Mouse (Mus musculus) midbrain, embryonic 10.5 days (tissue): ENCODE results near the gene Mgll. TPM values are rescaled to one million over a fixed set of nuclear protein-coding genes. Genes with fewer than 3 reads are reported as not detected.

Experiments
- DNase-seq: peaks from one replicate; pipeline ENCODE4 v3.0.0-alpha.2; 2017; ENCODE audit warnings: low spot score
- H3K27ac ChIP-seq: fragments of 300-500 bp; sonication (generic); replicated peaks from 2 replicates; pipeline ENCODE4 v1.5.1; 2016; ENCODE audit warnings: mild to moderate bottlenecking
- H3K27me3 ChIP-seq: fragments of 300-500 bp; sonication (generic); 2 replicates; pipeline ENCODE4 v1.6.1; 2016; ENCODE audit warnings: low read depth, mild to moderate bottlenecking; ENCODE audit not compliant: poor library complexity, severe bottlenecking
- H3K36me3 ChIP-seq: fragments of 300-500 bp; sonication (generic); 2 replicates; pipeline ENCODE4 v1.6.1; 2016; ENCODE audit warnings: mild to moderate bottlenecking, moderate library complexity
- H3K4me1 ChIP-seq: fragments of 300-500 bp; sonication (generic); 2 replicates; pipeline ENCODE4 v1.6.1; 2016
- H3K4me3 ChIP-seq: fragments of 300-500 bp; sonication (generic); 2 replicates; pipeline ENCODE4 v1.5.1; 2016; ENCODE audit warnings: mild to moderate bottlenecking, moderate library complexity
- H3K9me3 ChIP-seq: fragments of 300-500 bp; sonication (generic); replicated peaks from 2 replicates; pipeline ENCODE4 v1.6.1; 2016; ENCODE audit warnings: mild to moderate bottlenecking
- WGBS: fragments of 180-500 bp; shearing (Covaris S2); methylation state at CpG from one replicate; pipeline ENCODE4 v1.1.7; 2016; 5-methylcytosine and 5-hydroxymethylcytosine counted together
- polyA plus RNA-seq: library from polyadenylated mRNA; unstranded; fragments of >200 nt; fragmentation: Nextera tagmentation; extraction: Ambion mirVana; gene quantifications from 2 replicates; pipeline ENCODE4 v1.2.1, GENCODE M21; 2016

The Mgll gene
- polyA plus RNA-seq, 1 experiment from 2014 or later = 3.9 TPM

DNA sequence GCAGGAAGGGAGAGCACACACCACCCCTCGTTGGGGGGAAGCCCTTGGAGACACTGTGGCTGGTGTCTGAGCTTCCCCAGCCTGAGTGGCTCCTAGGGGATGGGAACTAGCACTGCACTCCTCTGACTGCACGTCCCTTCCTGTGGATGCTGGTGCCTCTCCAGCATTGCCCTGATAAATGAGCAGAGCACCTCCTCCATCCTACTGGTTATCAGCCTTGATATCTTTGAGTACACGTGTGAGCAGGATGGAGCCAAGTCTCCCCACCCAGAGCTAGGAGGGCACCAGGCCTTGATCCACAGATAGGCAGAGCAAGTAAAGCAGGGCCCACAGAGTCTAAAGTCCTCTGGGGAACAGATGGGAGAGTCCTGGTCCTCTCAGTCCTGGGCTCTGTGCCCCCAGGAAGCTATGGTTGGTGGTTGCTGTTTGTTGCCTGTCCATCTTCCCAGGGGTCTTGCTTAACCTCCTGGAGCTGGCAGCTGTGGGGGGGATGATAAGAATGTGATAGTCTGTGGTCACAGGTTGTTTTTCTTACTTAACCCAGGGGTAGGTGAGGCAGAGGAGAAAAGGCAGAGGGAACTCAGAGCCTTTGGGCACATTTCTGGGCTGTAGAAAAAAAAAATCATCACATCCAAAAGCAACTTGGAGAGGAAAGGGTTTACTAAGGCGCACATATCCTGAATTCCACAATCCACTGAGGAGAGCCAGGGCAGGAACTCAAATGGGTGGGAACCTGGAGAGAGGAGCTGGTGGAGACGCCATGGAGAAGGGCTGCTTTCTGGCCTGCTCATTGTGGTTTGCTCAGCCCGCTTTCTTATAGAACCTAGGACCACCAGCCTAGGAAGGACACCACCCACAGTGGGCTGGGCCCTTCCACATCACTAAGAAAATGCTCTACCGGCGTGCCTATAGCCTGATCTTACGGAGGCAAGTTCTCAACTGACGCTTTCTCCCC lies 34.6 kb downstream of the Mgll start:
- Histone ChIP-seq H3K9me3 (no peaks in the 10 kb centered on the region), H3K27ac (no peak overlapping the region), H3K4me1 (peaks cover 23% of the 10 kb centered on the region; the same call in 1 of the 2 replicates), H3K36me3 (no peaks in the 10 kb centered on the region), H3K4me3 (no peak overlapping the region), H3K27me3 (peaks cover 11% of the 10 kb centered on the region; the same call in 1 of the 2 replicates)
- WGBS = 80% methylated on average over 10 of the region's 10 CpGs
- DNase-seq = no peak

GRCm38 (mm10) chr6:88759793-88760453 lies 35.7 kb downstream of the Mgll start:
- Histone ChIP-seq H3K27ac (peak overlapping the region; percentile 20; the same call in 1 of the 2 replicates), H3K4me1 (peaks cover 28% of the 10 kb centered on the region; the same call in 1 of the 2 replicates), H3K27me3 (peaks cover 11% of the 10 kb centered on the region; the same call in 1 of the 2 replicates), H3K9me3 (no peaks in the 10 kb centered on the region), H3K4me3 (no peak overlapping the region), H3K36me3 (no peaks in the 10 kb centered on the region)
- no peak for DNase-seq
- 81% methylated on average over 17 of the region's 17 CpGs for WGBS

- H3K36me3 ChIP-seq = no peaks in the 10 kb centered on the region
- H3K4me3 ChIP-seq = no peak overlapping the region
- H3K4me1 ChIP-seq = peaks cover 28% of the 10 kb centered on the region; the same call in 1 of the 2 replicates
- H3K27me3 ChIP-seq = peaks cover 11% of the 10 kb centered on the region; the same call in 1 of the 2 replicates
- no peak overlapping the region for H3K27ac ChIP-seq
- no peaks in the 10 kb centered on the region for H3K9me3 ChIP-seq
- DNase-seq = no peak
- WGBS = 75% methylated on average over 17 of the region's 17 CpGs
Measured at GRCm38 (mm10) chr6:88760935-88761635, 36.9 kb downstream of the Mgll start.

DNA sequence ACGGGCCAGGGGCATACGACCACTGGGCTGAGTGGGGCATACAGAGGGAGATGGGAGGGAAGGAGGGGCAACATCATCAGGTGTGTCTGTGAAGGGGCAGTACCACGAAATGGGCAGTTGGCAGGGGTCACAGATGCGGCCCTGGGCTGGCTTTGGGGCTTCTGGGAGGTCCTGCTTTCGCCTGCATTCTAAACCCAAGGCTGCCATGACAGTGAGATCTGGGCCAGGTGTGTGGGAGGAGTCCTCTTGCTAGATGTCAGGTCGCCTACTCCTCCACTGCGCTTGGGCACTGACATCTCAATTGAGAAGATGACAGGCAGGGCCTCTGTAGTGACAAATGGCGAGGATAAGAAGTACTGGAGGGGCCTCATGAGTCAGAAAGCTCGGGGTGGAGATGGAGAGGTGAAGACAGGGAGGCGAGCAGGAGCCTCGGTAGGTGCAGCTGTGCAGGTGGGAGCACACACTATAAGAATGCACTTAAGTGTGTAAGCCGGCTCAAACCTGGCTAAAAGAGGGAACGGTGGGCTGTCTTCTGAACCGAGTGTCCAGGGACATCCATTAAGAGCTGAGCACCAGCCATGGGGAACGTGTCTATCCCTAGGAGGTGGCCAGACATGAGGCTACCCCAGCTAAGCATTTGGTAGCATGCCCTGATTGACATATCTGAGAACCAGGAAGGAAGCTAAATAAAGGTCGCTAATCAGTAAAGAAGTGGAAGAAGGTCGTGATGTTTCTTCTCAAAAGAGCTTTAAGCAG lies 37.6 kb downstream of the Mgll start:
- Histone ChIP-seq H3K4me3 (no peak overlapping the region), H3K9me3 (no peaks in the 10 kb centered on the region), H3K36me3 (no peaks in the 10 kb centered on the region), H3K27ac (no peak overlapping the region), H3K27me3 (peaks cover 11% of the 10 kb centered on the region; the same call in 1 of the 2 replicates), H3K4me1 (peaks cover 31% of the 10 kb centered on the region; the same call in 1 of the 2 replicates)
- DNase-seq = no peak
- WGBS = 78% methylated on average over 17 of the region's 17 CpGs

GRCm38 (mm10) chr6:88762440-88763196 lies 38.4 kb downstream of the Mgll start:
- DNase-seq = no peak
- H3K4me3 ChIP-seq = no peak overlapping the region
- H3K4me1 ChIP-seq = peaks cover 34% of the 10 kb centered on the region; the same call in 1 of the 2 replicates
- H3K27ac ChIP-seq = no peak overlapping the region
- 83% methylated on average over 13 of the region's 13 CpGs for WGBS
- H3K27me3 ChIP-seq = peaks cover 11% of the 10 kb centered on the region; the same call in 1 of the 2 replicates
- H3K9me3 ChIP-seq = no peaks in the 10 kb centered on the region
- no peaks in the 10 kb centered on the region for H3K36me3 ChIP-seq

- peaks cover 11% of the 10 kb centered on the region; the same call in 1 of the 2 replicates for H3K27me3 ChIP-seq
- no peak overlapping the region for H3K4me3 ChIP-seq
- WGBS = 83% methylated on average over 3 of the region's 3 CpGs
- H3K36me3 ChIP-seq = no peaks in the 10 kb centered on the region
- no peak for DNase-seq
- H3K27ac ChIP-seq = no peak overlapping the region
- no peaks in the 10 kb centered on the region for H3K9me3 ChIP-seq
- peaks cover 34% of the 10 kb centered on the region; the same call in 1 of the 2 replicates for H3K4me1 ChIP-seq
Measured at GRCm38 (mm10) chr6:88763518-88764077, 39.4 kb downstream of the Mgll start.

- no peak overlapping the region for H3K4me3 ChIP-seq
- H3K36me3 ChIP-seq = no peaks in the 10 kb centered on the region
- WGBS = 73% methylated on average over 4 of the region's 4 CpGs
- DNase-seq = no peak
- no peak overlapping the region for H3K27ac ChIP-seq
- H3K27me3 ChIP-seq = peaks cover 11% of the 10 kb centered on the region; the same call in 1 of the 2 replicates
- H3K9me3 ChIP-seq = no peaks in the 10 kb centered on the region
- peaks cover 34% of the 10 kb centered on the region; the same call in 1 of the 2 replicates for H3K4me1 ChIP-seq
Measured at GRCm38 (mm10) chr6:88764281-88764680, 40.1 kb downstream of the Mgll start.

GRCm38 (mm10) chr6:88767740-88768139 lies 43.5 kb downstream of the Mgll start:
- peaks cover 19% of the 10 kb centered on the region; the same call in 1 of the 2 replicates for H3K4me1 ChIP-seq
- no peaks in the 10 kb centered on the region for H3K27me3 ChIP-seq
- WGBS = 83% methylated on average over 4 of the region's 4 CpGs
- H3K27ac ChIP-seq = no peak overlapping the region
- H3K9me3 ChIP-seq = no peaks in the 10 kb centered on the region
- DNase-seq = no peak
- no peak overlapping the region for H3K4me3 ChIP-seq
- no peaks in the 10 kb centered on the region for H3K36me3 ChIP-seq

DNA sequence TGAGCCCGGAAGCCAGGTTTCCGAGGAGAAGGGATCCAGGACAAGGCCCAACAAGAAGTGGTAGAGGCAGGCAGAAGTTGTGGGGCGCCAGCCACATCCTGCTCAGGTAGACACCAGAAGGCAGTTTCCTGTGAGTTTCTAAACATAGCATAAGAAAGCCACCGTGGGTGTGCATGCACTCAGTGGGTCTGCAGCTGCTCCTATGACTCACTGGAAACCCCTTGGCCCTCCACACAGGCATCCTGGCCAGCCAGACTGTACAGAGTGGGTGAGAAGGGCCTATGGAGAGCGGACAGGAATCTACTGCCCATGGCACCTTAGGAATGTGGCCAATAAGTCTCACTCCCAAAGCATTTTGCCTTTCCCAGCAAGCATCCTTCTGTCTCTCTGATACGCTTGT lies 45.5 kb downstream of the Mgll start:
- no peaks in the 10 kb centered on the region for H3K36me3 ChIP-seq
- no peak for DNase-seq
- H3K4me1 ChIP-seq = peaks cover 10% of the 10 kb centered on the region; the same call in 1 of the 2 replicates
- 0 out of 2 replicates have a peak, but pooled peaks cover under 1% of the 10 kb centered on the region for H3K27me3 ChIP-seq
- no peak overlapping the region for H3K27ac ChIP-seq
- 89% methylated on average over 6 of the region's 6 CpGs for WGBS
- no peak overlapping the region for H3K4me3 ChIP-seq
- H3K9me3 ChIP-seq = no peaks in the 10 kb centered on the region

DNA sequence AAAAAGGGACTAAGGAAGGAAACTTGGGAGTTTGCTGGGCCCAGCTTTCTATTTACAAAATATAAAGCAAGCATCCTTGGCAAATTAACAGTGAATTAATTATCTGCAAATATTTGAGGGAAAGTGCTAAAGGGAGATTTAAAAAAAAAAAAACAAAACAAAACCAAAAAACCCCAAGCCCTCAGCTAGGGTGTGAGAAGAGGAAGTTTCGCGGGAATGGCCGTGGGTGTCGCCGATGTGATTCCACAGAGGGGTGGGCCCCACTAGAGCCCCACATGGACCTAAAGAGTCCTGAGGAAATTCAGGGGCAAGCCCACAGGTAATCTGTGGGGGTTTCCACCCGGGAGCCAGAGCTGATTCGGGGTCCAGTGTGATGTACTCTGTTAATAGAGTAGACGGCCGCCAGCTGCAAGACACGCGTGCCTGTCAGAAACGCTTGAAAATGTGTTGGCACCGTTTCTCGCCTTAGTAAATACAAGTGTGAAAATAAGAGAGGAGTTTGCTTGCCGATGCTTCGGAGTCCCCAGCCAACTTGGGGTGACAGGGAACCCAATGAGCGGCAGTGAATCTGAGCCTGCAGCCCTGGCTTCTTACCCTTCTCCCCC lies 46.2 kb downstream of the Mgll start:
- no peak for DNase-seq

More for the DNA sequence above, 46.2 kb downstream of the Mgll start:
- Histone ChIP-seq H3K36me3 (no peaks in the 10 kb centered on the region), H3K27me3 (0 out of 2 replicates have a peak, but pooled peaks cover 5% of the 10 kb centered on the region), H3K4me3 (no peak overlapping the region), H3K4me1 (peaks cover 15% of the 10 kb centered on the region; the same call in 1 of the 2 replicates), H3K27ac (no peak overlapping the region), H3K9me3 (no peaks in the 10 kb centered on the region)
- 89% methylated on average over 17 of the region's 17 CpGs for WGBS
